Mouse (Mus musculus): ENCODE measurements at regions not wholly inside any gene's neighbourhood (a gene's known extent, or its start where the extent isn't known, plus 50 kb on each side); places are given as distances from the start of the nearest gene placed in this dataset.

DNA sequence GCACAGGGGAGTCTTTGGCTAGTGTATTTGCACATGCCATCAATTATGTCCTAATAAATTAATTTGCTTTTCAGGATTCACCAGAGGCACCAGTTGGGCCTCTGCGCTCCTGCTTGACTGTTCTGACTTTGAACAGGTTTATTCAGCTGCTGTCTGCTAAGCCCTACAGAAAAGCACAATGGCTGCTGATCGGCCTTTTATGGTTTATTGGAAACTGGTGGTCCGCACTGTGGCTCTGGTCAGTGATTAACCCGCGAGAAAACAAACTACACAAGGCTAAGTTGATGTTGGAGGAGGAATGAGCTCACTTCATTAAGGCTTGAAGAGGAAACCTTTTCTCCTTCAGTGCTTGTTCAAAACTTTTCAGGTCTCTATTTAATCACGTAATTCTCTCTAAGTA lies 208.4 kb upstream of the Gpr101 start:
- DNase-seq (ENCODE audit: low spot score in 2 of 2): no peak

DNA sequence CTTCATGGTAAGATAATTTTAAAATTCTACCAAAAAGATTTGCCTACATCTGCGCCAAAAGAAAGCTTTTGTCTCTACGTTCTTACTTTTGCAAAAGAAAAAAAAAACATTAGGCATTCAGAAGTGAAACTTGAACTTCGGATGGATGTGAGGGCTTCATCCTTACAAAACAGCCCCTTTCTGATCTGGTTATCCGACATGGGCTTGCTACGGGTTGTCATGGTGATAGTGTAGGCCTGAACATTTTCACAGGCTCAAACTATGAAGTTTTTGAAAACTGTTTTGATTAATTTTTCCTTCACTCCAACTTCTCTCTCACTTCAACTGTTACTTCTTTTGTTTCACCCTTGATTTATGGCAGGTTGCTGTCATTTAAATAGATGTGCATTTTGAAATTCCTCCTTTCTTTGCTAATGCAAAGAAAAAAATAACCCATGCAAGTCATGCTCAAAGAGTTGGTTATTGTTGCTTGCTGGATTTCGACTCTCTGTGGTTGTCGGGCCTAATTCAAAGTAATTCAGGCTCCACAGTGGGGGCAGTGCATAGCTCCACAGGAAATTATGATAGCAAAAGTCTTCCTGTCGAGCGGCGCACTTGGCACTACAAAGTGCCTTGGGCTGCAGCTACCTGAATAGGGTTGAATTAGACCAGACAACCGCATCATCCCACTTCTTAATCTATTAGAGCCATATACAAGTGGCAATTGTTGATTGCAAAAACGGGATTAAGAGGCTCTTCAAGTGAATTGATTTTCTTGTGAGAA lies 205.7 kb upstream of the Gpr101 start:
- no peak for DNase-seq (ENCODE audit: low spot score in 2 of 2)

DNA sequence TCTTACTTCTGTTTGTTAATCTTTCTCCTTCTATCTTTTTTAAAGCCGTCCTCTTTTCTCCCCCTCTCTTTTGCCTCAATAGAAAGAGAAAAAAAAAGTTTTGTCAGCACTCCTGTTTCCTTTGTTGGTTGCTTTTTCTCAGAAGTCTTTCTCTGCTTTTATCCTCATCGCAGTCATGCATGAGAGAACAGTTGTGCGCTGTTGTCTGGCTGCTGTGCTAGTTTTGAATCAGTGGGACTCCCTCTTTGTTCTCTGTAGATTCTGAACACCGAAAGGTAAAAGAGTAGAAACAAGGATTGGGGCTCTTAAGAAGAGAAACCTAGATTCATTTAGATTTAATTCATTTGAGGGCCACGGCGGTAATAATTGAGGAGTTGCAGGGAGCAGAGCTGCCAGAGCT lies 204.9 kb upstream of the Gpr101 start:
- no peak for DNase-seq (ENCODE audit: low spot score in 2 of 2)

DNA sequence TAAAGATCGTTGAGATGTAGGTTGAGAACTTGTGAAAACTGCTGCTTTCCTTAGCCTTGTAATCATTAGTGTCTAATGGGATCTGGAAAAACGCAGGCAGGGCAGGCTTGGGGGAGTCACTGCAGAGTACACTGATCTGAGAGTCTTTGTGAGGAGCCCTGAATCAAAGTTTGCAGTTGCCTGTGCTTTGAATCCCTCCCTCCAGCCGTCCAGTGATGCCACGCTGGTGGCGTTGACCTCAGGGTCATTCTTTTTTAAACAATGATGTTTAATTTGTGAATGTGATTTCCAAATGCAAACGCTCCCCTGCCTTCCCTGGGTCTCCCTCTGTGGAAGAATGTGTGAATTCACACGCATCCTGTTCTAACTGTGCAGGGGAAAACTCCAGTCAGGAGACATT lies 204.4 kb upstream of the Gpr101 start:
- no peak for DNase-seq (ENCODE audit: low spot score in 2 of 2)

DNA sequence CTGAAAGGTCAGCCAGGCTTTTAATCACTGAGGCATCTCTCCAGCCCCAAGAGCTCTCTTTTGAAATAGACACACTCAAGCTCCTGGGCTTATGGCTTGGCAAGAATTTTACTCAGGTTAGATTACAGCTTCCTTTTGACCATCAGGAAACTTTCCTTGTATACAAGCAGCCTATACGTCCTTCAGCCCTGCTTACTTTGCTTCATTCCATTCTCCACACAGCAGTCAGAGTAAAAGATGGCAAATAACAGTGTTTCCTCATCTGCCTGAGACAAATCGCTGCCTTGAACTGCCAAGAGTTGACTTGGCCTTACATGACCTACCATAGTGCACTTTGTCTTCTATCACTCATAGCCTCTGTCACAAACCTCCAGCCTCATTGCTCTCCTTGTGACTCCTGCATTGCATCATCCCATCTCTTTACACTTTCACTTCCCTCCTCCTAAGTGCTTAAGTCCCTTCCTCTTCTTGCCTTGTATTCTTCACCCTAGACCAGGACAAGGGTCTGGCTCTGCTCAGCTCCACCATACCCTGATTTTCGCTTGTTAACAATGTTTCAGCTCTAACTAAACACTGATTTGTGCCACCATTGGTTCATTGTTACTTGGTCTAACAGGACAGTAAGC lies 203.2 kb upstream of the Gpr101 start:
- DNase-seq (ENCODE audit: low spot score in 2 of 2): no peak

DNA sequence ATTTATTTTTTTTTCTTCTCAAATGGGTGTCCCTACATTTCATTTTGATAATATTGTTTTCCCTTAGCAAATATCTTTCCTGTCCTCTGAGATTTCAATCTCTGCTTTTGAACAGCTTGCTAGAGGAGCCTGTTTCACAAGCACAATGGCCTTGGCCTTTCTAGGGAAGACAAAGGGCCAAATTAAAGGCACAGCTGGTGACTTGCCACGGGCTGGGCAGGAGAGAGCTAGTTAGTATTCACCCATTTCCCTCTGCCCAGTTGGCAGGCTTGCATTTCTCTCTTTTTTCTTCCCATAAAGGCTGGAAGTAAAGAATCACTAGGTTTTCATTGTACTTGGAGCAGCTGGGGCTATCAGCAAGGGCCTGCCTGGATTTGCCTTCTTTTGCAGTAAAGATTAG lies 188.9 kb upstream of the Gpr101 start:
- DNase-seq (ENCODE audit: low spot score in 2 of 2): no peak

DNA sequence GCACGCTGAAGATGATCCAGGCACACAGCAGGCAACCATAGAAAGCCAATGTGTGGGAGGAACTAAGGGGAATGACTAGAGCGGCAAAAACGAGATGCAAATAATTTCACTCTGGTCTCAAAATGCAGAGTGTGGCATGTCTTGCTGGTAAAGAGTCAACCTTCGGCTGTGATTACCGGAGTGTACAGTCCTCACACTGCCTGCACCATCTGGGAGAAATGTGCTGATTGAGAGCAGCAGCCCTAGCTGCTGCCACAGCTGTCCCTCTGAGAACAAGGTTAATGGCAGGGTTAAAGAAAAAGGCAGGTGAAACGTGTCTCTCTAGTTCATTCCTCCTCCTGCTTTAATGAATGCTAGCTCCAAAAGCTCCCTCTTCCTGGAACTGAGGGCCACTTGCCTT lies 173.2 kb upstream of the Gpr101 start:
- no peak for DNase-seq (ENCODE audit: low spot score in 2 of 2)

DNA sequence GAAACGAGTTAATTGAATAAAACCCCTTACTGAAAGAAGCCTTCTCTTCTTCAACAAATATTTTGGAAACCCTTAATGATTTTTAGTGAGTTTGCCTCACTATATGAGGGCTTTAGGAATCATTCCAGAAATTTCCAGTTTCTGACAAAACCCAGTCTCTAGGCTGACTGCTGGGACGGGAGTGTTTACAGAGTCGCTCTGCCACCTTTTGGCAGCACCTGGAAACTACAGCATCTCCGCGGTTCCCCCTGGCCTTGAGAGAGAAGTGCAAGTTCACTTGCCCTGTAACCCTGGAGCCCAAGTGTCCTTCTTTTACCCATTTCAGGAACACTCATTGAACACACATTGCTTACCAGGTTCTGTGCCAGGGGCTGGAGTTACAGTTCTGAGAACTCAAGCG lies 171.4 kb upstream of the Gpr101 start:
- no peak for DNase-seq (ENCODE audit: low spot score in 2 of 2)

DNA sequence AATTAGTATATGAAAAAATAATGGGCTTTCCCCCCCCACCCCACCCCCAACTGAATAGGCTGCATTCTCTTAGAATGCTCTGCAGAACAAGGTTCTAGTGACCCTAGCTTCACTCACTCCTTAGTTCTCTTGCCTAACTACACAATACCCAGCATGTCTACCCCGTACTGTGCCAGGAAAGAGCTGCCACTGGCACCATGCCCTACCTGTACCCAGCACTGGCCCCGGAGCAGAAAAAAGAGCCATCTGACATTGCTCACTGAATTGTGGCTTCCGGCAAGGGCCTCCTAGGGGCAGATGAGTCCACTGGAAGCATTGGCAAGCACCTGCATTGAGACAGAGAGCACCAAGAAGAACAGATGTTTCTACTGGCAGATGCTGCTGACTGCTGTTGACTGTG lies 156.0 kb upstream of the Gpr101 start:
- DNase-seq (ENCODE audit: low spot score in 2 of 2): no peak

DNA sequence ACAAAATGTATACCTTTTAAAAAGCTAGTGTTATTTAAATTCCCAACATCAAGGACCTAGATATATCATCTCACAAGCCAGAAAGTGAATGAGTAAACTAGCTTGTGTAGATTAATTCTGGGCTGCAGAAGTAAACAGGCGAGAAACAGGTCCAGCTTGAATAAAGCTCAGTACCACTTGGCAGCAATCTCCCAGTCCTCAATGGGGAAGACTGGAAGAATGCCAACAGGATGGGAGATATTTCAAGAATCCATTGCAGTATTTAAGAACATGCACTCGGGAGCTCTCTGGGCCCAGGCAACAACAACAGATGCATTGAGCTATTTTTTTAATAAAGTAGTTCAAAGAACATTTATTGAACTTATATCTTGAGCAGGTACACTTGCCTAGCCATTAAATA lies 152.5 kb upstream of the Gpr101 start:
- peak in 1 of 2 experiments; percentile 14 for DNase-seq (ENCODE audit: low spot score in 2 of 2)

DNA sequence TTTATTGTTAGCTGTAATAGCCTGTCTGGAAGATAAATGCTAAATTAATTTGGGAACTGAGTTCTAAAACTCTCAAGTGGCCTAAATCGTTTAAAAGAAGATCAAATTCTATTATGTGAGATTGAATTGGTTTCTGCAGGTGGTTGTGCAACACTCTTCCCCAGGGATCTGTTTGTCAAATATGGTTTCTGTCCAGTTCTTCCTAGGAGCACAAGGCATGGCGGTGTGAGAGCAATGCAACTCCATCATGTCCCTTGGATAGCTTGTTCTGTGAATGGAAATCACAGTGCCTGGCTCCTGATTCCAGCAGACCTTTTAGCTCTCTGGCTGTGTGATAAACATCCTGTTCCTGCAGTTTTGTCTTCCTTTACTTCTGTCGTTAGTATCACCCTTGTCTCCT lies 151.9 kb upstream of the Gpr101 start:
- no peak for DNase-seq (ENCODE audit: low spot score in 2 of 2)
